Mouse (Mus musculus): ENCODE results near the gene Nkx2-1.
"Not testable (repeated sequence)": the region's sequence is repeated elsewhere in the genome, so short reads cannot be mapped to it uniquely, and the experiment has no call there.

Gene Nkx2-1

DNA sequence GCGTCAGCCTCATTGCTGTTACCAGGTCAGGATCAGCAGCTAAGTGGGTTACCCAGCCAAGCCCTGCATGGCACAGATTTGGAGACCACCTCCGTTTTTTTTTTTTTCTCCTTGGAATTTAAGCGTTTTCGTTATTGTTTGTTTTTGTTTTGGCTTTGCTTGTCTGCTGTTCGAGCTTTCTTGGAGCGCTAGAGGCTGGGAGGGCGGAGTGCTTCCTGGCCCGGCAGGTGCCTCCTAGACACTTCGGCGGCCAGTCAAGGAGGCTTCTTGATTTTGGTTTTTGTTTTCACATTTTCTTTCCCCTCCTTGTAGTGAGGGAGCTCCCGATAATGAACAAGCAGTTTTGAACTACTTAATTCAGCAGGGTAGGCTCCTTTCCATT, at the start of gene Nkx2-1:
Gene Nkx2-1 (minus strand): TSS at position 25 of the 382 bp plus-strand sequence.
- no peak for DNase-seq (ENCODE audit: low read depth)

DNA sequence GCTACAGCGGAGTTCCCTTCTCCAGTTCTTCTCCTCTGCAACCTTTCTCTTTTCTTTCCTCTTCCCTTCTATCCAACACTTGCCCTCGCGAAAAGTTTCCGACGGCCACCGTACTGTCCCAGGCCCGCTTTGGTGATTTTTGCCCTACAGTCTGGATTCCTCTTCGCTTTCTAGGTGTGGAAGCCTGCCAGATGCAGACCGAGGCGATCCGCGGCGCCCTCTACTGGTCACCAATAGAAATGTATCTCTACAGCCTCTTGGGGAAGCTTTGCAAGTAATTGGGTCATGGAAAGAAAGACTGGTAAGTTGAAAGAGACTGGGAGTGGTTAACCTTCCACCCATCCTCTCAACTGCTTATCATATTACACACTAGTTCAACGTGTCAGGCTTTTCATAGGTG, 4.4 kb upstream of the Nkx2-1 start:
- peak; percentile 82 for DNase-seq (ENCODE audit: low read depth)

- DNase-seq (ENCODE audit: low read depth), result no peak
These were observed 3.9 kb upstream of the Nkx2-1 start for GRCm38 (mm10) chr12:56540591-56540990.

DNA sequence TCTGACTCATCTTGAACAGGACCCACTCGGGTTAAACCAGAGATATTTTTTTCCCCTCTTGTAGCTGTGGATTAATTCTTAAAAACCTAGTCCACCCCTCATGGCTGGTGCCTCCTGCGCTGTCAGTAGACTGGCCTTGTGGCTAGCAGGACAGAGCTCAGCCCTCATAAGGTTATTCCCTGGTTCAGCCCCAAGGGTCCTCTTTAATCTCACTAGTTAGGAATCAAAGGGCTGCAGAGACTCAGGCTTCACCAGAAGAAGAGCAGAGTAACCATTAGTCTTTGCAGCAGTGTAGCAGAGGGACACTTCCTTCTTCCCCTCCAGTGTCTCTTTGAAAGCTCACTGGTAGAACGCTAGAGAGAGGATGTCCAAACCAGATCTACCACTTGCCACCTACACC, 1.9 kb upstream of the Nkx2-1 start:
- DNase-seq (ENCODE audit: low read depth), result no peak

DNA sequence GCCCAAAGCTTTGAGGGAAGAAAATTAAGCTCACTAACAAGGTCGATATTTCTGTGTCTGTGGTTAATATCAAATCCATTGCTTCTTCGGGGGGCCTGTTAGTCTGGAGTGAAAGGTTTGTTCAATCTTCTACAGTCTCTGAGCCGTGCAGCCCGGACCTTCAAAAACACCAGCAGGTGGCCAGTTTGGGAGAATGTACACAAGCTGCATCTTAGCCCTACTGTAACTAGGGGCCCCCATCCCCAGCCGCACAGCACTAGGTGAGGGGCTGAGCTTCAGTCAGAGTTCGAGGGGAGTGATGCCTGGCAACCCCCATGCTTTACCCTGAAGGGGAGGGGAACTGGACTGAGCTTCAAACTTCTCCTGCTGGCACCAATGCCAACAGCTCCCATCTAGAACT, 1.2 kb upstream of the Nkx2-1 start:
- no peak for DNase-seq (ENCODE audit: low read depth)

- no peak for DNase-seq (ENCODE audit: low read depth)
These were observed 634 bp upstream of the Nkx2-1 start for GRCm38 (mm10) chr12:56537342-56537741.

GRCm38 (mm10) chr12:56536174-56536883, 379 bp downstream of the Nkx2-1 start:
- no peak for DNase-seq (ENCODE audit: low read depth)

DNA sequence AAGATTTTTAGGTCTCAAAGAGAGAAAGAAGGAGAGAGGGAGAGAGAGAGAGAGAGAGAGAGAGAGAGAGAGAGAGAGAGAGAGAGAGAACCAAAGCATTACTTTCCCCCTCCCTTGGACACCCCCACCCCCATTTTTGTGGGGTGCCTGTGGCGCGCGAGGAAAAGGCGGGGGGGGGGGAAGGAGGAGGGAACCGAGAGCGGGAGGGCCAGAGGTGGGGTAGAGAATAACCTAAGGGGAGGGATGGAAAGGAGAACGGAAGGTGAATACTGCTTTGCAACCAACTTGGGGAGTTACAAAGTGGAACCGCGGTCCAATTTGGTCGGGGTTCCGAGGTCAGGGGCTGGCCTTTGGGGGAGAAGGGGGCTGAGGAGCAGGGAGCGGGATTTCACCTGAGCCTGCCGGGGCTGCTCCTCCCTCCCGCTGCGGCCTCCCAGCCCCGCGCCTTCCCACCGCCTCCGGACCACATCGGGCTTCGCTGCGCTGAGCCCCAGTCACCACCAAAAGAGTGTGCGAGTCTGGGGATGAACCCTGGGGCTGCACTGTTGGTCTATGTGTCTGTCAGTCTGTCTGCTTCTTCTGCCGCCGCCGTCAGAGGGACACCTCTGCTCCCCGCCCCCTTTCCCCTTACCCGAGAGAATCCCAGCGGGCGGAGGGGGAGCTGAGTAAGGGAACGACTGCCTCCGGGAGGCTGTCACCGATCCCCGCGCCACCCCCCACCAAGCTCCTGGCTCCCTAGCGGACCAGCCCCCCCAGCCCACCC, 1.1 kb downstream of the Nkx2-1 start:
- DNase-seq (ENCODE audit: low read depth), result no peak

- no peak for DNase-seq (ENCODE audit: low read depth)
These were observed 1.9 kb downstream of the Nkx2-1 start for GRCm38 (mm10) chr12:56534651-56535326.

DNA sequence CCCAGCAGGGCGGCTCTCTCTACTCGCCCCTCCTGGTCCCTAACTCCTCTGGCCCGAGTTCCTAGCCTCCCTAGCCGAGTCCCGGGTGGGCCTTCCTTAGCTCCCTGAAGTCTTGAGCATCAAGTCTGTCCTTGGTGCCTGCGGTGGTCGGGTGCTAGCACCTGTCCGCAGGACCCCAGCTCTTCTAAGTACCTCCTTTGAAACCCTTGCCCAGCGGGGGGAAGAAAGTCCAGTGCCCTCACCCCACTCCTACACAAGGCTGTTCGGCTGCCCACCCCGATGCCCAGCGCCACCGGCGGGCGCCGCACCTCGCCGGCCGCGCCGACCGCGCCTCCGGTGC, 2.4 kb downstream of the Nkx2-1 start:
- DNase-seq (ENCODE audit: low read depth), result no peak

DNA sequence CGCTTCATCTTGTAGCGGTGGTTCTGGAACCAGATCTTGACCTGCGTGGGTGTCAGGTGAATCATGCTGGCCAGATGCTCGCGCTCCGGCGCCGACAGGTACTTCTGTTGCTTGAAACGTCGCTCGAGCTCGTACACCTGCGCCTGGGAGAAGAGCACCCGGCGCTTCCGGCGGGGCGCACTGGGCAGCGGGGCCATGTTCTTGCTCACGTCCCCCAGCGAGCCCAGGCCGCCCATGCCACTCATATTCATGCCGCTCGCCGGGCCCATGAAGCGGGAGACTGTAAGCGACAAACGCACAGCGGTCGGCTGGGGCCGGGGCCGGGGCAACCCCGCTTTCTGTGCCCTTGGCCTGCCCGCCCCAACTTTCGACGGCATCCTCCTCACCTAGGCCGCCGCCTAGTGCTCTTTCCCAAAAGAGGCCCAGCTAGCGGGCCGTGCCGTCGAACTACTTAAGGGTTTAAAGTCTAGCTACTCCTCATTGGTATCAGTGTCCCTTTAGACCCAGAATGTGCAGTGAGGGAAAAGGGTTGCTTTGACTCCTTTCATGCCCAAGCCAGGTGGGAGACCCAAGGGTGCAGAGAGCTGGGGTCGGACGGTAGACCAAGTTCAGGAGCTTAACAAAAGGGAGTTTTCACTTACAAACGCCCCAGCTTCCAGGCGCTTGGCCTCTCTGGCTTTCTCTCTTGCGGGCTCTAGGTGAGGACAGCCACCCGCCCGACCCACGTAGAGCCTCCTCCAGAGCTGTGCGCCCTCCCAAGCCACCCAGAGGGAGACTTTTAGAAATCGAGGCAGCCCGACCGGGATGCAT, 3.0 kb downstream of the Nkx2-1 start:
- no peak for DNase-seq (ENCODE audit: low read depth)

GRCm38 (mm10) chr12:56532986-56533495, 3.7 kb downstream of the Nkx2-1 start:
- DNase-seq (ENCODE audit: low read depth), result no peak

- no peak for DNase-seq (ENCODE audit: low read depth)
These were observed 4.6 kb downstream of the Nkx2-1 start for GRCm38 (mm10) chr12:56532142-56532541.

GRCm38 (mm10) chr12:56531051-56531620, 5.6 kb downstream of the Nkx2-1 start:
- DNase-seq (ENCODE audit: low read depth), result no peak

GRCm38 (mm10) chr12:56529931-56530330, 6.8 kb downstream of the Nkx2-1 start:
- no peak for DNase-seq (ENCODE audit: low read depth)

DNA sequence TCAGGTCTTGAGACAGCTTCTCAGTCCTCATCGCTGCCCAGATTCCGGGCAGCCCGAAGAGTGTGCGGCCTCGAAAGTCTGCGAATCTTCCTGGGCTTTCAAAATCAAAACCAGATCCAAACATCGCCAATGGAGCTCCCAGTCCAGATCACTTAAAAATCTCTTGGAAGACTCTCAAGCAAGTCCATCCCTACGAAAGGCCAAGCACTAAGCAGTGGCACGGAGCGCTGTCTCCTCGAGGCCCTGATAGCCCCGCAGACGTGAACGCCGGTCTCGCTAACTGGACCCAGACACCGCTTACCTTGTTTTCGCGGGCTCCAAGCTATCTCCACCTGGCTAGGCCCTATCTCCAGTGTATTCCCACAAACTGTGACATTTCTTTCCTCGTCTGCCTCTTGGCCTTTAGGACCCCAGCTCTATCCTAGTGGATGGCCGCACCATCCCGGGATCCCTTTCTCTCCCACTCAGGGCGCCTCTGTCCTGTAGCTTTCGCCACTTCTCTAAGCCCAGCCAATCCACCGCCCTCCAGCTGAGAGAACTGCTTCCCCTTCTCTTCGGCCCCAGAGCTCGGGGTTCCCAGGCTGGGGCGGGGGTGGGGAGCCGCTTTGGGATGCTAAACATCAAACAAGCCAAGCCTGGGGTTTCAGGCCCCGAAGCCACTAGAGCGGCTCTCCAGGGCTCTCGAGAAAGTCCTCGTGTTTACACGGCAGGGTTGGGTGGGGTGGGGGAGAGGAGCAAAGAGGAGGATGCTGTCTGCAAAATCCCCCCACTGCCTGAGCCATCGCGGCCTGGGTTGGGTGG, 7.6 kb downstream of the Nkx2-1 start:
- DNase-seq (ENCODE audit: low read depth), result no peak

- DNase-seq (ENCODE audit: low read depth), result no peak
These were observed 8.6 kb downstream of the Nkx2-1 start for GRCm38 (mm10) chr12:56528034-56528570.

DNA sequence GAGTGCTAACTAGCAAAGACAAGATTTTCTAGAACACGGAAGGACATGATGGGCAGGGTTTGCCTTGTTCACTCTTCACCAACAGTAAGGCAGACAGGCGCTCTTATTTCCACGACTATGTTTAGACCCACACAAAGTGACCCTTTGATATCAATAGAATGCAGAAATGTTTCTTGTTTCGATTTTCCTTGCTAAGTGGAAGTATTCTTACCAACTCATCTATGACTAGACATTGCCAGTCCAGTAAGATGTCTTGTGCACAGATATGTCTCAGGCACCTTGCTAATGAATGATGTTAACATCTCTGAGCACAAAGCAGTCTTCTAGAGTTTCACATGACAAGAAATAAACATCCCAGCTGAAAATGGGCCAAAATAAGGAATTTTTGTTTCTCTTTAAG, 9.6 kb downstream of the Nkx2-1 start:
- no peak for DNase-seq (ENCODE audit: low read depth)

- not testable (repeated sequence) for DNase-seq (ENCODE audit: low read depth)
These were observed 11.4 kb downstream of the Nkx2-1 start for GRCm38 (mm10) chr12:56525219-56525797.

- no peak for DNase-seq (ENCODE audit: low read depth)
These were observed 12.5 kb downstream of the Nkx2-1 start for GRCm38 (mm10) chr12:56524201-56524600.
